Mouse (Mus musculus): Measurements from ENCODE around the gene Hdac2.

DNA sequence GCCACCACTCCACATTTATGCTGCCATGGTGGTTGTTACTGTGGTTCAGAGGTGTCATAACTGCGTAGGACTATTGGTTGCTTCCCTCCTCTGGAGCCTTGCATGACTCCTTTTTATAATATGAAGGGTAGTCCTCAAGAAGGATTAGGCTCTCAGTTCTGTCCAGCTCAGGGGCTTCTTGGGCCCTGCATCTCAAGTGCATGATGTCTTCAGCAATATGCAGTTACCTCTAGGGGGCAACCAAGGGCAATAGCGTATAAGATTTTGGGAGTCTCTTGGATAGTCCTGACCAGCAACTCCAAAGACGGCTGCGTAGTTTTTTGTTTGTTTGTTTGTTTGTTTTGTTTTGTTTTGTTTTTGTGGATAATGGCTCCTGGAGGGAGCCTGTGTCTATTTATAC, 7.5 kb downstream of the Hdac2 start:
- no peak; the same call in 1 of the 2 replicates for TF ChIP-seq CTCF (IDR thresholded peaks at IDR 0.05)
- TF ChIP-seq EP300 (IDR thresholded peaks at IDR 0.05): no peak
